Mouse (Mus musculus): ENCODE measurements at regions not wholly inside any gene's neighbourhood (a gene's known extent, or its start where the extent isn't known, plus 50 kb on each side); places are given as distances from the start of the nearest gene placed in this dataset.

DNA sequence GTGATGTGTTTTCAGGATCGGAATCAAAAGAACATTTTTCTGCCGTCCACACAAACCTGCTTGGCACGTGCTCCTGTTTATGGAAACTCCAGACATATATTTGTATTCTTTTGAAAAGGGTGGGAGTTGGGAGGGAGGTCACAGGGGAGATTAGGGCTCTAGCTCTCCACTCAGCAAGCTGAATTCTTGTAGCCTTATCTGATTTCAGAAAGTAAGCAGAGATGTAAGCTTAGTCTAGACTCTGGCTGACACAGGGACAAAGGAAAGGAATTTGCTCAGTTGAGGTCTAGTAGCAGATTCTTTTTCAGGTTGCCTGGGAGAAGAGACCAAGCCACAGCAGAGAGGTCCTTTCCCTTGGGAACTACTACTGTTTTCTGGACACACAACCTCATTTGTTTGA lies 253.1 kb downstream of the Map2k6 start:
- Histone ChIP-seq H3K4me3 (ENCODE audit: low read length) (no peak overlapping the region), H3K27me3 (replicated peaks; ENCODE audit: control insufficient read depth, insufficient read depth, low read length) (no peaks in the 10 kb centered on the region), H3K36me3 (ENCODE audit: control insufficient read depth, insufficient read depth, low read length) (no peaks in the 10 kb centered on the region), H3K4me1 (ENCODE audit: control insufficient read depth, insufficient read depth, low read depth, low read length) (no peaks in the 10 kb centered on the region), H3K27ac (ENCODE audit: low read depth, low read length) (no peak overlapping the region), H3K9me3 (ENCODE audit: control insufficient read depth, low read length) (no peaks in the 10 kb centered on the region), H3K4me2 (ENCODE audit: low read length) (no peak overlapping the region), H3K9ac (ENCODE audit: low read depth, low read length) (no peak overlapping the region)
- no peak for ATAC-seq
- WGBS: 47% methylated on average over 3 of the region's 3 CpGs

DNA sequence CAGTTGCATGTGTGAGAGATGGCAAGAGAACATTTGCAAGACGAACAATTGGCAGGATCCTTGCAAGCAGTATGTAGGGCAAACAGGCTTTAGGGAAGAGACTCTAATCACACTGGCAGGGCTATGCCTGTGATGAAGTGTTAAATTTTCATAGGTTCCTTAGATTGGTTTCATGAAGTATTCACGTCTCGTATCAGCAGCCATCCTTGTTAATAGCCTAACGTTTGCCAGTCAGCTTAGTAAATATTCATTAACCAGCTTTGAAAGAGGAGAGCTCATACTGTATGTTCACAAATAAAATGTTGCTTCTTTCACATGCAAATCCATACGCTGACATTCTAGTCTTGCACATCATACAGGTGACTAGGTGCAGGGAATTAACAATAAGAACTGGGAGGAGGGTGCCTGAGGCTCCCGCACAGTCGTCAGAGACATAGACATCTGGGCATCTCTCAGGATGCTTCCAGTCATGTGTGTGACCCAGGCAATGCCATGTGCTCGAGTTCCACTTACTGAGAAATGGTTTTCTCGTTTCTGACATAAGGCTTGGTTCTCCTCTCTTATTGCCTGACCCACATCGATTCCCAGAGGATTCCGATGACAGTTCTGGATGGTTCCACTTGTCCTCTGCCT lies 257.7 kb downstream of the Map2k6 start:
- Histone ChIP-seq H3K27ac (ENCODE audit: low read depth, low read length) (no peak overlapping the region), H3K9ac (ENCODE audit: low read depth, low read length) (no peak overlapping the region), H3K9me3 (ENCODE audit: control insufficient read depth, low read length) (no peaks in the 10 kb centered on the region), H3K36me3 (ENCODE audit: control insufficient read depth, insufficient read depth, low read length) (no peaks in the 10 kb centered on the region), H3K27me3 (replicated peaks; ENCODE audit: control insufficient read depth, insufficient read depth, low read length) (no peaks in the 10 kb centered on the region), H3K4me1 (ENCODE audit: control insufficient read depth, insufficient read depth, low read depth, low read length) (no peaks in the 10 kb centered on the region), H3K4me3 (ENCODE audit: low read length) (no peak overlapping the region), H3K4me2 (ENCODE audit: low read length) (no peak overlapping the region)
- 64% methylated on average over 11 of the region's 11 CpGs for WGBS
- no peak for ATAC-seq

DNA sequence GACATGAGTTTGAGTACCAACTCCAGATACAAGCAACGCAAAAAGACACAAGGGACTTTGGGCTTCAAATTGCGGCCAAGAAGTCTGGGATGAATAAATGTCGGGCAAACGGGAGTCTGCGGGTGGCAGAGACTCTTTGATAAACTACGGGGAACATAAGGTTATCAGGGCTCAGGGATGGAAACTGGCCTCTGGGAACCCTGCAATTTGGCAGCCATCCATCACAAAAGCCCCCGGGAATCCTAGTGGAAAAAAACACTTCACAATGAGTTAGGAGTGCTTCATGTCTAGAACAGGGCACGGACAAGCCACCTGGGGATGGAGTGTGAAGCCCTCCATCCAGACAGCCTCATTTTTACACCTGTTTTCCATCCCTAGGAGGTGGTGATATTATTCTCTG lies 258.9 kb downstream of the Map2k6 start:
- Histone ChIP-seq H3K4me1 (ENCODE audit: control insufficient read depth, insufficient read depth, low read depth, low read length) (no peaks in the 10 kb centered on the region), H3K27ac (ENCODE audit: low read depth, low read length) (no peak overlapping the region), H3K27me3 (replicated peaks; ENCODE audit: control insufficient read depth, insufficient read depth, low read length) (no peaks in the 10 kb centered on the region), H3K4me2 (ENCODE audit: low read length) (no peak overlapping the region), H3K9me3 (ENCODE audit: control insufficient read depth, low read length) (no peaks in the 10 kb centered on the region), H3K4me3 (ENCODE audit: low read length) (no peak overlapping the region), H3K36me3 (ENCODE audit: control insufficient read depth, insufficient read depth, low read length) (no peaks in the 10 kb centered on the region), H3K9ac (ENCODE audit: low read depth, low read length) (no peak overlapping the region)
- WGBS: 68% methylated on average over 8 of the region's 8 CpGs
- no peak for ATAC-seq

DNA sequence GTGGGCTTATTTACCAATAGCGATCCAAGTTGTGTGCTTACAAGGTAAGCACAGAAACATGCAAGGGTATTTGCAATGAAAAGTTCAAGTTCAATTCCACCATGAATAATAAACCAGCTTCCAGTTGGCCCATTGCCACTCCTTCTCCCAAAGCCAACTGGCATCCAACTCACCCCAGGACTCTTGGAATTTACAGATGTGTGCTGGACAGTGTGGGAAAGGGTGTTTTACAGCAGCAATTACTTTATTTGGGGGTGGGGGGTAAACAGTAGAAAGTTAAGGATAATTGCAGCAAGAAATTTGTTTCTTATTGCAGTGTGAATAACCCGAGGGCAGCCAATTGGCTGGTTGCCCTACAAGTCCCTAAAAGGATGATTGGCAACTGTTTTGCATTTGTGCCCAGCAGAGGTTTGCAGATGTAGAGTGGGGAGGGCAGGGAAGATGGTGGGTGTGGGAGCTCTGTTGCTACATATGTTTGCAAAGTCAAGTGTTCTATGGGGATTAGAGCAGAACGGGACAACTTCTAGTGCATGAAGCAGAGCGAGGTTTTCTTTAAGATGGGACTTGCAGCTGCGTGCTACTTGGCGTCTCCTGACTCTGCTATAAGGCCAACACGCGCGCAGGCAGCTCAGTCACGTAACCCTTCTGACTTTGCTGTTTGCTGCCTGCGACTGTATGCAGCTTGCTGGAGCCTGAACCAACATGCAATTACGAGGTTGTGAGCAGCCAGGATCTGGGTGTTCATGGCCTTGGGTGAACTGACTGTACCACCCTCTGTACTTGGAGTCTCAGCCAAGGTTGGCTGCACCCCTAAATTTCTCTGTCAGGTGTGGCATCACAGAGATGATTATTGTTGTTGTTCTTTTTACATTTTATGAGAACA lies 271.9 kb downstream of the Map2k6 start:
- Histone ChIP-seq H3K4me2 (ENCODE audit: low read length) (no peak overlapping the region), H3K4me1 (ENCODE audit: control insufficient read depth, insufficient read depth, low read depth, low read length) (no peaks in the 10 kb centered on the region), H3K9me3 (ENCODE audit: control insufficient read depth, low read length) (no peaks in the 10 kb centered on the region), H3K36me3 (ENCODE audit: control insufficient read depth, insufficient read depth, low read length) (no peaks in the 10 kb centered on the region), H3K9ac (ENCODE audit: low read depth, low read length) (no peak overlapping the region), H3K27ac (ENCODE audit: low read depth, low read length) (no peak overlapping the region), H3K4me3 (ENCODE audit: low read length) (no peak overlapping the region), H3K27me3 (replicated peaks; ENCODE audit: control insufficient read depth, insufficient read depth, low read length) (no peaks in the 10 kb centered on the region)
- 78% methylated on average over 12 of the region's 12 CpGs for WGBS
- no peak for ATAC-seq

DNA sequence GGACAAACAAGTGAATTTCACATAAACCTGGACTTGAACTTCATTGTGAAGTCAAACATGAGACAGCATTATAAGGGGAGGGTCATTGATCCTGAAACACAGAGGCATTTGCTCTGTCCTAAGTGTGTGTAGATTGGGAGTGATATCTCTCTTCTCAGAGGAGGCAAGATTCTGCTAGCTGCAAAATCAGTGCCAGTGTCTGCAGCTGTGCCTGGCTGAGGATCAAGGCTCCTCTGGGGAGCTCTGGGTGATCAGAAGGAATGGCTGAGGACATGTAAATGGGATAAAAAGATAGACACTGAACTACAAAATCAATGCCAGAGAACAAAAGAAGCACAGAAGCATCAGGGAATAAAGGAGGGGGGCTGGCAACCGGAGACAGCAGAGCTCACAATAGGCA lies 274.0 kb downstream of the Map2k6 start:
- no peaks in the 10 kb centered on the region for H3K9me3 ChIP-seq (ENCODE audit: control insufficient read depth, low read length)
- no peaks in the 10 kb centered on the region for H3K36me3 ChIP-seq (ENCODE audit: control insufficient read depth, insufficient read depth, low read length)
- no peak overlapping the region for H3K27ac ChIP-seq (ENCODE audit: low read depth, low read length)
- 6% methylated on average over 1 of the region's 1 CpGs for WGBS
- H3K27me3 ChIP-seq (replicated peaks; ENCODE audit: control insufficient read depth, insufficient read depth, low read length): no peaks in the 10 kb centered on the region
- no peak overlapping the region for H3K9ac ChIP-seq (ENCODE audit: low read depth, low read length)
- no peak overlapping the region for H3K4me3 ChIP-seq (ENCODE audit: low read length)
- no peak overlapping the region for H3K4me2 ChIP-seq (ENCODE audit: low read length)
- no peak for ATAC-seq
- no peaks in the 10 kb centered on the region for H3K4me1 ChIP-seq (ENCODE audit: control insufficient read depth, insufficient read depth, low read depth, low read length)

DNA sequence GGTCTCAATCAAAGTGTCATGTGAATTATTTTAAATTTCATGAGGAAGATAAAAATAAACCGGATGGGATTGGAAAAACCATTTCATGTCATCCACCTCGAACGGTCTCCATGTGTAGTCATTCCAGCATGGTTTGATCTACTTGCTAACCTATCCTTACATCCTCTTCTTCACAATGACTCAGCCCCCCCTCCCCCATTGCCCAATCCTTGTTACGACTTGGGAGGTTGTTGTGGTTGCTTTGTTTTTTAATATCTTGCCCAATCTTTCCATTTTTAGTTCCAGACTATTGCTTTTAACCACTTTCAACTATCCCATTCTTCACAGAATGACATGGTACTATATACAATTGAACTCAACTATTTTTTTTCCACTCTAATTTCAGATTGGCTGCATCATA lies 275.0 kb upstream of the Kcnj16 start:
- no peaks in the 10 kb centered on the region for H3K27me3 ChIP-seq (replicated peaks; ENCODE audit: control insufficient read depth, insufficient read depth, low read length)
- no peak overlapping the region for H3K9ac ChIP-seq (ENCODE audit: low read depth, low read length)
- H3K27ac ChIP-seq (ENCODE audit: low read depth, low read length): no peak overlapping the region
- H3K36me3 ChIP-seq (ENCODE audit: control insufficient read depth, insufficient read depth, low read length): no peaks in the 10 kb centered on the region
- H3K4me3 ChIP-seq (ENCODE audit: low read length): no peak overlapping the region
- H3K9me3 ChIP-seq (ENCODE audit: control insufficient read depth, low read length): no peaks in the 10 kb centered on the region
- ATAC-seq: no peak
- WGBS: 87% methylated on average over 4 of the region's 4 CpGs
- H3K4me1 ChIP-seq (ENCODE audit: control insufficient read depth, insufficient read depth, low read depth, low read length): no peaks in the 10 kb centered on the region
- H3K4me2 ChIP-seq (ENCODE audit: low read length): no peak overlapping the region

DNA sequence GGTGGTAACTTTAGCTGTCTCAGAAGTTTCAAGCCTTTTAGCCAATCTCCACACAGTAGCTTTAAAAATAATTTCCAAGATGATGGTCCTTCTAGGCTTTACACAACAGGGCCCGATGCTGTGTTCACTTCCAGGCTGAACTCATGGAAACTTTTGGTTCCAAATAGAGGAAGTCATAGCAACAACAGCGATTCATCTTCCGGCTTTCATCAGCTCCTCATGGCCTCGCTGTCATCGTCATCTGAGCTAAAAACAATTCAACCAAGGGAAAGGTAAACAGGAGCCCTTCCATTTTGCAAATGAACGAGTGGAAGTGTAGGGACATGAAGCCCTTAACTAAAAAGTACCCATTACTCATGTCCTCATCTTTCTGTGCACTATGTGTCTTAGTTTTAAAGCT lies 270.8 kb upstream of the Kcnj16 start:
- 84% methylated on average over 6 of the region's 6 CpGs for WGBS

DNA sequence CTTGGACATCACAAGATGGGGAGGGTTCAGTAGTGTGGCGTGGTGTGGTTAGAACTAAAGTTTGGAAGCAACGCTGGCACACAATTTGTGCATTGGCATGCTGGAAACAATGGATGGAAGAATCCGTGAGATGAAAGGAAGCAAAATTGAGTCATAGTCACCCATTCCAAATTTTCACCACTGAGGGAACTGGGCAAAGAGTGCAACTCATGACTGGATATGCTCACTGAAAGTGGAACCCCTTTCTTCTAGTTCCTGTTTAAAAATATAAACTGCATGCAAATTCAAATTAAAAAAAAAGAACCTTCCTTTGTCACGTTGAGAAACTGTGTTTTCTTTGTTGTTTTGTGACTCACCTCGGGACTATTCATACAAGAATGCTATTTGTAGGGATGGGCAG lies 269.5 kb upstream of the Kcnj16 start:
- no peak for ATAC-seq
- Histone ChIP-seq H3K27ac (ENCODE audit: low read depth, low read length) (no peak overlapping the region), H3K4me1 (ENCODE audit: control insufficient read depth, insufficient read depth, low read depth, low read length) (no peaks in the 10 kb centered on the region), H3K4me3 (ENCODE audit: low read length) (no peak overlapping the region), H3K9me3 (ENCODE audit: control insufficient read depth, low read length) (no peaks in the 10 kb centered on the region), H3K36me3 (ENCODE audit: control insufficient read depth, insufficient read depth, low read length) (no peaks in the 10 kb centered on the region), H3K27me3 (replicated peaks; ENCODE audit: control insufficient read depth, insufficient read depth, low read length) (no peaks in the 10 kb centered on the region), H3K9ac (ENCODE audit: low read depth, low read length) (no peak overlapping the region), H3K4me2 (ENCODE audit: low read length) (no peak overlapping the region)
- WGBS: 88% methylated on average over 5 of the region's 5 CpGs

More for the DNA sequence above, 270.8 kb upstream of the Kcnj16 start:
- Histone ChIP-seq H3K9me3 (ENCODE audit: control insufficient read depth, low read length) (no peaks in the 10 kb centered on the region), H3K27me3 (replicated peaks; ENCODE audit: control insufficient read depth, insufficient read depth, low read length) (no peaks in the 10 kb centered on the region), H3K4me1 (ENCODE audit: control insufficient read depth, insufficient read depth, low read depth, low read length) (no peaks in the 10 kb centered on the region), H3K27ac (ENCODE audit: low read depth, low read length) (no peak overlapping the region), H3K4me2 (ENCODE audit: low read length) (no peak overlapping the region), H3K4me3 (ENCODE audit: low read length) (no peak overlapping the region), H3K36me3 (ENCODE audit: control insufficient read depth, insufficient read depth, low read length) (no peaks in the 10 kb centered on the region), H3K9ac (ENCODE audit: low read depth, low read length) (no peak overlapping the region)
- no peak for ATAC-seq

DNA sequence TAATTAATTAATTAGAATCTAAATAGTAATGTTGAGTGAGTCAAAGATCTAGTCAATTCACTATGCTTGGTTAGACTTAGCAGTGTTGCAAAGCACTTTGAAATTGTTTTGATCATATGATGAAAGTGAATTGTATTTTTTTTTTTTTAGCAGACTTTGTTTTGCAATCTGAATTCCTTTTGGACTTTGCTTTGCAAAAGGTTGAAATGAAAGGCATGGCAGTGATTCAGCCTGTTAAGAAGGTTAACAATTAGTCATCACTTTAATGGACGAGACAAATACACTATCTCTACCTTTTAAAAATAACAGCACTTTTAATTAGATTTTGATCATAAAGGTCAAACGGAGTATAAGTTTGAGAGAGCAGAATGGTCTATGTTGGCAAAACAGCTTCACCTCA lies 266.9 kb upstream of the Kcnj16 start:
- Histone ChIP-seq H3K4me2 (ENCODE audit: low read length) (no peak overlapping the region), H3K9me3 (ENCODE audit: control insufficient read depth, low read length) (no peaks in the 10 kb centered on the region), H3K27me3 (replicated peaks; ENCODE audit: control insufficient read depth, insufficient read depth, low read length) (no peaks in the 10 kb centered on the region), H3K4me1 (ENCODE audit: control insufficient read depth, insufficient read depth, low read depth, low read length) (no peaks in the 10 kb centered on the region), H3K27ac (ENCODE audit: low read depth, low read length) (no peak overlapping the region), H3K9ac (ENCODE audit: low read depth, low read length) (no peak overlapping the region), H3K36me3 (ENCODE audit: control insufficient read depth, insufficient read depth, low read length) (no peaks in the 10 kb centered on the region), H3K4me3 (ENCODE audit: low read length) (no peak overlapping the region)
- WGBS: 91% methylated on average over 2 of the region's 2 CpGs
- ATAC-seq: no peak

All from hindbrain, embryonic 16.5 days (tissue).